Mouse (Mus musculus) large intestine, adult 2 months (tissue): ENCODE data around the gene Sh3bgrl. TPM values are rescaled to one million over a fixed set of nuclear protein-coding genes. Genes with fewer than 3 reads are reported as not detected.

Source experiments
- DNase-seq: peaks from one replicate; pipeline ENCODE4 v3.0.0-alpha.2; 2012; ENCODE audit warnings: low read depth, low spot score
- WGBS: fragments of 180-500 bp; shearing (Covaris S2); methylation state at CpG from one replicate; pipeline ENCODE4 v1.1.7; 2018; 5-methylcytosine and 5-hydroxymethylcytosine counted together
- polyA plus RNA-seq: library from polyadenylated mRNA; depleted of rRNA; stranded (reverse); fragments of >200 nt; gene quantifications from 2 replicates; pipeline ENCODE4 v1.2.3, GENCODE M21; 2012

The Sh3bgrl gene
- polyA plus RNA-seq, 1 experiment = 10.1 TPM

DNA sequence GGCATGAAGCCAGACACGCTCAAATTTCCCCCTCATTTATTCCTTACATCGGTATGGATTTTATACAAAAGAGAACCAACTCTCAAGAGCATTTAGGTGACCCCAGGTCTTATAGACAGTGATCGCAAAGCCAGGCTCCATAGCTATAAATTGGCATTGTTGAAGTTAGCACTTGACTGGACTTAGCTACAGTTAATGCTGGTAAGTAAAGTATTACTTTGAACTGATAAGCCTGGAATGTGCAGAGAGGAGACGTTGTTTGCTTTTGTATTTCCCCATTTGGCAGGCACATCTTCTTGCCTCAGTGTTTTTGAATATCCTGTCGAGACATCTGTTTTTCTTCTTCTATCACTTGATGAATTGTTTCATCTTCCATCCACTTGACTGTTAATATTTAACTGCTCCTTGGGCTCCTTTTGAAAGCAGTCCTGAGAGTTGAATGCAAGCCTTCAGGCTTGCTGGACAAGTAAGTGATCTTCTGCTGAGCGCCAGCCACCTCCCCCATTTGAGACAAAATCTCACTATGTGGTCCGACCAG is 32.5 kb downstream of the Sh3bgrl start:
- 31% methylated on average over 7 of the region's 7 CpGs for WGBS
- DNase-seq = no peak

DNA sequence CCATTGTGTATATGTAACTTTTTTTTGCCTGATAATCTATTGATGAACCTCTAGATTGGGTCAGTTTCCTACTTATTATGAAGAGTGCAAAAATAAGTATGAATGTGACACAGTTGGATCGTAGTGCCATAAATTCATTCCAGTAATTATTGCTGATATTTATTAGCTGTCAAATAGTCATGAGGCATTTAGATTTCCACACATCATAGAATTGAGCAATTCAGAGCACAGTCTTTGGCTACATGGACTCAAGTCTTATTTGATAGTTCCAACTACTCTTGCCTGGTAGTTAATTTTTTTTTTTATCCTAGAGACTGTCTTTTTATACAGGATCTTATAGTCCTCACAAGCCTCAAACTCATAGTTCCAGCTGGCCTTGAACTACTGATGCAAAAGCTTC is 34.9 kb downstream of the Sh3bgrl start:
- WGBS = 83% methylated on average over 1 of the region's 1 CpGs

DNA sequence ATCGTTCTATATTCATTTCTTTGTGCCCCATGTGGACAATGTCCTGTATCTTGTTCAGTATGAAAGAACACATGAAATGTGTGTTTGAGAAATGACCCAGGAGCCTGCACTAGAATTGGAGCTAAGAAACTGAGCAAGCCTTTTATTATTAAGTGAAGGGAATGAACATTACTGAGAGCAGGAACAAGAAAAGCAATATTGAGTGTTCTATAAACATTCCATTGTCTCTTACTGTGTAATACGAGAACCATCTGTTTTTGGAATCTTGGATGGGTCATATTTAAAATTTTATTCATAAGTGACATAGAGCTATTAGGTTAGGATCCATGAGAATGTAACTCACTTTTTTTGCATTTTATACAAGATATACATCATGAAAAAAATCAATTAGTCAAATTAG is 36.7 kb downstream of the Sh3bgrl start:
- DNase-seq = no peak
- WGBS = 74% methylated on average over 2 of the region's 2 CpGs

More for the DNA sequence above, 34.9 kb downstream of the Sh3bgrl start:
- no peak for DNase-seq

GRCm38 (mm10) chrX:109132463-109132862 is 37.3 kb downstream of the Sh3bgrl start:
- 87% methylated on average over 1 of the region's 1 CpGs for WGBS
- no peak for DNase-seq

DNA sequence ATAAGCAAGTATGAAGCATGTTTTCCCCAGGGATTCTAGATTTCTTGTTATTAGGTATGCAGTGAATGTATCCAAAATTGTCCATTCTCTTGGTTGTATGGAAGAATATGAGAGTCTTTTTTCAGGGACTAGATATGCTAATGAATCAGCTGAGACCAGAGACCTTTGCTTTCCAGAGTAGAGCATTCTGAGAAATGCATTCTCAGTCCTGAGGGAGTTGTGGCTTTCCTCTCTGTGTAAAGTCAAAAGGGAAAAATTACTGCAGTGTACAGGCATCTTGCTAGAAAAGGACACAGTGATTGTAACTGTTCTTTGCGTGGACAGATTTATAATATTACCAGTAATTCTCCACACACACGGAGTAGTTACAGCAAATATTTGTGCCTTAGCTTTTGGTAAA is 38.3 kb downstream of the Sh3bgrl start:
- DNase-seq = no peak
- 64% methylated on average over 2 of the region's 2 CpGs for WGBS

GRCm38 (mm10) chrX:109136306-109136705 is 41.1 kb downstream of the Sh3bgrl start:
- DNase-seq = no peak

DNA sequence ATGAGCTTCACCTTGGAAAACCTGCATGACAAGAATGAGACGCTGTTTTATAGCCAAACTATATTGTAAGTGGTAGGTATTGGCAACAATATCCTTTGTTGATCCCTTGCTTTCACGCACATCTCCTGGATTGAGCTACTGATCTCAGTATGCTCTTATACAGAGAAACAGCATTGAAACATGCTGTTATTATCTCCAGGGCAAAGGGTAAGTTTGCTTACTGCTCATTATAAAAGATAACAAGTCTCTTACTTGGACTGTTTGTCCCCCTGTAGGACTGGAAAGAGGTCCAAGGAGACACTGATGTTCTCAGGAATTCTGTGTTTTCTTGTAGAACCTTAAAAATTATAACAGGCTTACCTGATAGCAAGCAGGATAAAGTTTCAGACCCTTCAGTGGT is 41.7 kb downstream of the Sh3bgrl start:
- WGBS = 28% methylated on average over 2 of the region's 2 CpGs
- no peak for DNase-seq

GRCm38 (mm10) chrX:109137295-109137694 is 42.1 kb downstream of the Sh3bgrl start:
- 32% methylated on average over 2 of the region's 2 CpGs for WGBS
- no peak for DNase-seq

DNA sequence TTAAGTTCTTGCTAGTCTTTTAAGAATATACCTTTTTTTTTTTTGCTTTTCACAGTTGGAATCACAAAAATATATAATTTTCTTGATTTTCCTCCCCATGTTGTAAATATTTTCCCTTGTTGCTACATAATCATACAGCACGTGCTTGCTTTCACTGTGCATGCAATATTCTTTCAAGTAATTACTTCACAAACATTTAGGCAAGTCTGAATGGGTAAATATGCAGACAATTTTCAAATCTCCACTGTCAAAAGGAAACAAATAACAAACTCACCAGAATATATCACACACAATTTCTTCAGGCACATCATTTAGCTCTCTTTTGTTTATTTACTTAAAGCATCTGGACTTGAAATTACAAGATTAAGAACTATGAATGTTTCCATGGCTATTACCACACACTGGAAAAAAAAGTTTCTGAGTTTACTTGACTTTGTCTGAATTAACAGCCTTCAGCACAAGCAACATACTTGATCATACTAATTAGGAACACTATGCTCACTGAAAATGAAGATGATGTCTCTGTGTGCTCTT is 46.2 kb downstream of the Sh3bgrl start:
- 55% methylated on average over 1 of the region's 1 CpGs for WGBS

GRCm38 (mm10) chrX:109142281-109142680 is 47.1 kb downstream of the Sh3bgrl start:
- DNase-seq = no peak
- 57% methylated on average over 4 of the region's 4 CpGs for WGBS

More for the DNA sequence above, 46.2 kb downstream of the Sh3bgrl start:
- no peak for DNase-seq

GRCm38 (mm10) chrX:109145779-109146178 is 50.6 kb downstream of the Sh3bgrl start:
- 62% methylated on average over 6 of the region's 6 CpGs for WGBS
- no peak for DNase-seq

GRCm38 (mm10) chrX:109147108-109147507 is 51.9 kb downstream of the Sh3bgrl start:
- 84% methylated on average over 3 of the region's 3 CpGs for WGBS
- no peak for DNase-seq

- DNase-seq = no peak
- 87% methylated on average over 2 of the region's 2 CpGs for WGBS
These were observed 56.1 kb downstream of the Sh3bgrl start for GRCm38 (mm10) chrX:109151228-109151627.

- 57% methylated on average over 1 of the region's 1 CpGs for WGBS
- no peak for DNase-seq
These were observed 65.2 kb downstream of the Sh3bgrl start for GRCm38 (mm10) chrX:109160326-109160725.

GRCm38 (mm10) chrX:109160901-109161300 is 65.7 kb downstream of the Sh3bgrl start:
- 31% methylated on average over 4 of the region's 4 CpGs for WGBS
- no peak for DNase-seq

- no peak for DNase-seq
- 53% methylated on average over 2 of the region's 2 CpGs for WGBS
These were observed 79.9 kb downstream of the Sh3bgrl start for GRCm38 (mm10) chrX:109175038-109175437.

GRCm38 (mm10) chrX:109175470-109175869 is 80.3 kb downstream of the Sh3bgrl start:
- DNase-seq = no peak
- 24% methylated on average over 3 of the region's 3 CpGs for WGBS

DNA sequence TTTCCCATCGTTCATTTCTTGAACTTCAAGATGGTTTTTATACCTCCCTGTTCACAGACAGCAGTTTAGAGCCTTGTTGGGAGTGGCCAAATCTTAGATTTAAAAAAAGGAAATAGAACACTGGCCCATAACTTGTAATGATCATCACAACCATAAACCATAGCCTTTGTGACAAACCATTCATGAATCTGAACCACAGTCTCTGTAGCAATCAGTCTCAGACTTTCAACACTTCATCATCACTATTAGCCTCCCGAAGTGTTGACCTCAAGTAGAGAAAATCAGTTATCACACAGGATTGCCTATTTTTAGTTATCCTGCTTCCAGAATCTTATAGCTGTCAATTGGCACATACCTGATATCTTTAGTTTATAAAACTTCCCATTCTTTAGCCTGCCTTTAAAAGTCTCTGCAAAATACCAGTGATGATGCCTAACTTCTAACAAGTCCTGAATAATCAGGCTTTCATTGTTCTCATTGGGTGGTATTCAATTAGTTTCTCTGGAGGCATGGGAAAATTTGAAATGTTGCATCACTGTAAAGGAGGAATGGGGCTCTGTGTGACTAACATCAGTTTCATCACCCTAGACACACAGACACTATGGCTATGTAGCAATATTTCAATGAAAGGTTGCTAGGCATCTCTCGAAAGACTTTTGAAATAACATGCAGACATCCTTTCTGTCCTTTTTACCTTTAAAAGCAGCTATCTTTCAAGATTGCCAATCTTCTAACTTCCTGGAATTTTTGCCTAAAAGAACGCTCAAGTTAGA is 89.7 kb downstream of the Sh3bgrl start:
- 83% methylated on average over 4 of the region's 4 CpGs for WGBS
- no peak for DNase-seq

DNA sequence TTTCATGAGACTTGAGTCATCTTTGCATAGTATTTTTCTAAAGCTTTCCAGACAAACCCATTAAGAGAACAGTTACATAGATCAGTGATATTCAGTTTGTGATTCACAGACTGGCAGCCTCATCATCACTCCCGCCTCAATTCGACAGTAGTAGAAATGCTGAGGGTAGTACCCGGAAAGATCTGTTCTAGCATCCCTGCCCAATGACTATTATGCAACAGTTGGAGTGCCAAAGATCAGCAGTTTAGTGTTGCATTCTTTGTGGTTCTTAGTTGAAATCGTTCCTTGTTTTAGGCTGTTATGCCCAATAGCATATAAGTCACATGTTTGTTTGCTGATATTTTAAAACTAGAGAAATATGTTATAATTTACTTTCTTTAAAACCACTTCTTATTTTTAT is 94.4 kb downstream of the Sh3bgrl start:
- 80% methylated on average over 4 of the region's 4 CpGs for WGBS
- DNase-seq = no peak

GRCm38 (mm10) chrX:109190969-109191368 is 95.8 kb downstream of the Sh3bgrl start:
- 50% methylated on average over 4 of the region's 4 CpGs for WGBS
- no peak for DNase-seq

- 55% methylated on average over 4 of the region's 4 CpGs for WGBS
- DNase-seq = no peak
These were observed 96.3 kb downstream of the Sh3bgrl start for GRCm38 (mm10) chrX:109191436-109191835.
